Mouse (Mus musculus) cerebellum, adult 8-10 months (tissue): ENCODE results near the gene Mybphl.
A peak's percentile ranks its signal among the peaks of the same experiment; 100 is the strongest.

ENCODE experiments used
- DNase-seq: peaks from one replicate; pipeline ENCODE4 v3.0.0; 2022

Gene Mybphl

DNA sequence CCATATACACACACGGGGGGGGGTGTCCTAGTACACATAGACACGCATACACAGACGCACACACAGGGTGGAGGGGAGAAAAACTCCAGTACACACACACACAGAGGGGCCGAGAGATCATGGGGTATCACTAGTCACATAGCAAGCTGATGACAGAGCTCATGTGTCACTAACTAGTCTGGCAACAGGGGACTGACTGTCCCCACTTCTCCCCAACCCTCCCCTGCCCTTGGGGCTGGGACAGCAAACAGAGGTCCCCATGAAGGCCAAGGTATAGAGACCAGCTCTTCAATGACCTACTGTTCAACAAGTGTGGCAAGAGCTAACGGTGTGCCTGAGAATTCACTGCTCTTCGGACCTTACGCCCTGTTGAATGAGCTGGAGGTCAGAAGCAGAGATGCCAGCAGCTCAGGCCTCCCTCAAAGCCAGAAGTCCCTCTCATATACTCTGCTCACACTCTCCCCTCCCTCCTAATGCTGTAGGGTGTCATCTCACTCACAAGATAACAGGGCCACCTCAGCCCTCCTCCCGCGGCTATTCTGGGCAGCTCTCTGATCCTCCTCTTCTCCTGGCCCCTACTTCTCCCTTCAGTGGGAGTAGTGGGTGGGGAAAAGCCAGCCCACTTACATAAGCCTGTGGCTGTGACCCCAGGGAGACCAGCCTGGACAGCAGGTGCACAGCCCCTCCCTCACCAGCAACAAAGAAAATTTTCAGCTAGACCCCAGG lies at the start of gene Mybphl:
Gene Mybphl (plus strand): TSS at position 642 of the 726 bp plus-strand sequence.
- DNase-seq, result no peak

DNA sequence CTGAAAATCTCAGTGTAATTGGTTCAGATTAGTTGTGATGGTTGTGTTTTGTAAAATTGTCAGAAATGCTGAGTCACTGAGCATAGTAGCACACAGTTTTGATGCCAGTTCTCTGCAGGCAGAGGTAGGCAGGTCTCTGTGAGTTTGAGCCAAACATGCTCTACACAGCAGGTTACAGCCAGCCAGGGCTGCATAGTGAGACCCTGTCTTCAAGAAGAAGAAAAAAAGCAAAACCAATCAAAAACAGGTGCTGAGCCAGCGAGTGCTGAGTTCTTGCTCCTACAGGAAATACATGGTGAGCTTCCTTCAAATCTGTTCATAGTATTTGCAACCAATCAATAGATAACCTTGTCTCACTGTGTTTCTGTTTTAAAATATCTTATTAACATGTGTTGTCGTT lies 46.2 kb upstream of the Mybphl start:
- no peak for DNase-seq

DNA sequence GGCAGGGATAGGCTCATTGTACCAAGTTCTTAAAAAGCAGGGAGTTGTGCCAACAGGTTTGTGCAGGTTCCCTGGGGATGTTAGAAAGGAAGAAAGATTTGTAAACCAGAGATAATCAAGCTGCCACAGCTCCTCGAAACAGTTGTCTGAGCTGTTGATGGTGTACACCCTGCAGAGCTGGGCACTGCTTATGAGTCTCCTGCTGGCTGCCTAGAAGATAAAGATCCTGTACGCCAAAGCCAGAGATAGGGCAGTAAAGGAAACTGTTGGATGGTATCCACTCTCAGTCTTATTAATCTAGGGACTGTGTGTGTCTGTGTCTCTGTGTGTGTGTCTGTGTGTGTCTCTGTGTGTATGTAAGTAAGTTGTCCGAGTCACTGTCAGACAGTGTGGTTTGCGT lies 43.0 kb upstream of the Mybphl start:
- DNase-seq, result no peak

DNA sequence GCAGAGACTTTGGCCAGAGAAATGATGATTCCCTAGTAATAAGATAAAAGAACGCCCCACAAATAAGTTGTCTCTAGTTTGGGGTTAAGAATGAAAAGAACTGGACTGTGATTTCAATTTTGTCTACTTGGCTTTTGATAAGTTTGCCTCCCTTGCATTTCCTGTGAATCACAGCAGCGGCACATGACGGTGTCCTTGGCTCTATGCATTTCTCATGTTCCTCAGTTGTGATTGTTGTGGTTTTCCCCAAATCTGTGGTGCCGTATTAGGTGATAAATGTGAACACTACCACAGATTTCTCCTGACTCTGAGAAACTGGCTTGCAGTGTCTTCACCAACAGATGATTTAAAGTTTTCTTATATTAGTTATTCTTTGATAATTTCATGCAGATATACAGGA lies 42.6 kb upstream of the Mybphl start:
- no peak for DNase-seq

DNA sequence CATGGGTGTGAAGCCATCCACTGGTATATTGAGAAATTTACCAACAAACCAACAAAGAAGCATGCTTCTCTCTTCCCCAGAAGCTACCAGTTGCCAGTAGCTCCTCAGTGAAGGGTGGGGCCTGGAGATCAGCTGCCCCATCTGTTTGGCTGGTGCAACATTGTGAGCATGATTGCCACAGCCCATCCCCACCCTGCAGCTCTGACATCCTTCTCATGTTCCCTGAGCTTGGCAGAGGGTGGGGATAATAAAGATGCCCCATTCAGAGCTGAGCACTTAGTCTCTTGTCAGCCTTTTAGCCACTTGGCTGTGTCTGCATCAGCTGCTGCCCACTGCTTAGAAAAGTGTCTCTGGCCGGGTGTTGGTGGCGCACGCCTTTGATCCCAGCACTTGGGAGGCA lies 41.7 kb upstream of the Mybphl start:
- DNase-seq, result no peak

DNA sequence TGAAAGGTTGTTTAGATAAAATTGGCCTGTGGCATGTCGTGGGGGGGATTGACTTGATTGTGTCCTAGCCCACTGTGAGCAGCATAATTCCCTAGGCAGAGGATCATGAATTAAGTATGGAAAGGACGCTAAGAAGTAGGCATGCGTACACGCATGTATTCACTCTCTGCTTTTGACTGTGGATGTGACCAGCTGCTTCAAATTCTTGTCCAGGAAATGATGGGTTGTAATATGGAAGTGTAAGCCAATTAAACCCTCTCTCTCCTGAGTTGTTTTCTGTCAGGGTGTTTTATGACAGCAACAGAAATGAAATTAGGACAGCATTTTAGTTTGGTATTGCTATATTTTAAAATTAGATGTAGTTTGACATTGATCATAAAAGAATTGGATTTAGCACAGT lies 39.9 kb upstream of the Mybphl start:
- DNase-seq, result no peak

DNA sequence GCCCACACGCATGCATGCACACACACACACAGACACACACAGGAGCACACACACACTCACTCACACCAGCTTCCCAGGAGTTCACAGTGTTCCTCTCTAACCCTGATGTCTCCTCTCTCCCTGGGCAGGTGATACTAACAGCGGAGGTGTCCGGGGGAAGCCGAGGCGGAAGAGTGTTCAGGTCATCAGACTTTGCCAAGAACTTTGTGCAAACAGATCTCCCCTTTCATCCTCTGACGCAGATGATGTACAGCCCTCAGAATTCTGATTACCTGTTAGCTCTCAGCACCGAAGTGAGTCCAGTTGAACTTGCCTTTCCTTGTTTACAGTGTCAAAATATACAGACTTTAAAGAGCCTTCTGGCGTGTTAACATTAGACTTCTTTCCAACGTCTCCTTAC lies 39.2 kb upstream of the Mybphl start:
- DNase-seq, result no peak

DNA sequence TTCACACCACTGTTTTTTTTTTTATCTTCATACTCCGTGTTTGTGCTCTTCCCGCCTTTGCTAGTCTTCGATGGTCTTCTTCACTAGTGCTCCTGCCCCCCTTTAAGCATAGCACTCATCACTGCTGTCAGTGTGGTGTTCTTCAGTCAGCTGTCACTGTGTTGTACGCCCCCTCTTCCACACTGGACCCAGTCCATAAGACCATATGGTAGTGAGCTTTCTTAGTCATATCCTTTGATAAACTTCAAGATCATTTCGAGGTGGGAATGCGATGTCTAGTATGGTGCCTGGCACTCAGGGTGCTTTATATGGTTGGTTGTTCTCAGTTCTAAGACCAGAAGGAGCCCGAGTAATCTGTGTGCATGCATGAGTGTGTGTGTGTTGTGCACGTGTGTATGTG lies 37.4 kb upstream of the Mybphl start:
- no peak for DNase-seq

DNA sequence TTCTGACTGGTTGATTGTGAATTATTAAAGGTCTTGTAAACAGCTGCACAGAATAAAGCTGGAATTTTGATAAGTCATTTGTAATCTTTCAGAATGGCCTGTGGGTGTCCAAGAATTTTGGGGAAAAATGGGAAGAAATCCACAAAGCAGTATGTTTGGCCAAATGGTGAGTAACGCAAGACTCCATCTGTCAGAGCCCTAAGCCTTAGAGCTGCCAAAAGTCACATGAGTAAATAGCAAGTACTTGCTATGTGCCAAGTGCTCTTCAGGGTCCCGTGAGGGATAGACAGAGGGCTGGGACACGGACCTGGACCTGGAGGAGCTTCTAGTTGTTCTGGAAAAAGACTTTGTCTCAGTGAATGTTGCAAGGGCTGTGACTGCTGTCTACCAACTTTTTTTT lies 36.8 kb upstream of the Mybphl start:
- no peak for DNase-seq

DNA sequence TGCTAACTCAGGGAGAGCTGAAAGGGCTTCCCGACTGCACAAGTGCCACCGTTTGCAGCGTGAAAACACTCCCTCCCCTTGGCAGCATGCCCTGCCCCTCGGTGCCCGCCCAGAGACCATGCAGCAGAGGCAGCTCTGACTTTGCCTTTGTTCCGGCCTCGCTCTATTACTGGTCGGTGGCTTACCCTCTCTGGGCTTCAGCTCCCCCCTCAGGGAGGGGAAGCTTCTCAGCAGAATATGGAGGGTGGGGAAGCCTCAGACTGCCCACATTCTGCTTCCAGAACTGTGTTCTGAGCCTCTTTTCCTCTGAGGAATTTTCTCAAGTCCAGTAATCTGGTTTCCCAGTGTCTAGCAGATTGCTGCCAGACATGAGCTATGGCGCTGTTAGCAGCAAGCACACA lies 36.3 kb upstream of the Mybphl start:
- no peak for DNase-seq

DNA sequence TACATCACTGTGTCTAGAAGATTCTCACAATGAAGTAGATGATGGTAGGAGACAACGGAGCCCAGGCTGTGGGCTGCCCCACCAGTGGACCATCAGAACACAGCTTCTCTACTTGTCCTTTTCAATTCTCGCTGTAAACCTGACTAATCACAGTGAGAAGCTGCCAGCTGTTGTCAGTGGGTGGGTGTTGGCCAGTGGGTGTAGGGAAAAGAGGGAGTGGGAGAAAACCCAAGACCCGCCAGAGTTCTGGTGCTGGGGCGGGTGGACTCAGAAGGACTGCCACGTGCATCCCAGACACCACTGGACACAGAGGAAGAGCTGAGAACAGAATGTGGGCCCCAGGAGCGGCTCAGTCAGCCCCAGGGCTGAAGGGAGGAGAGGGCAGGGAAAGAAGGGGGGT lies 33.9 kb upstream of the Mybphl start:
- no peak for DNase-seq

DNA sequence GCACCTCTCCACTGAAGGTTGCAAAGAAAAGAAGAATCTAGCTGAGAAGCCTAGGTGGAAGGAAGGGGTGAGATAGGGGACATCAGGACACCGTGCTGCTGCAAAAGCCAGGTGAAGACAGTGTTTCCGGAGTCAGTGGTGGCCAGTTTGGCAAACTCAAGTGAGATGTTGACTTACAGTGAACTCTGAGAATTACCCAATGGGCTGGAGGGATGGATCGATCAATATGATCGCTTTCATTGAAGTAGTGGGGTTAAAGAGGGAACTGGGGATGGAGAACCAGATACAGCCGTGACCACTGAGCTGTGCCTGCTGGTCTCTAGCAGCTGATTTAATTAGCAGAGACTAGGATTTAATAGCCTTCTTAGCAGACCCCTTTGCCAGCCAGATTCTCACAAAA lies 27.8 kb upstream of the Mybphl start:
- no peak for DNase-seq

DNA sequence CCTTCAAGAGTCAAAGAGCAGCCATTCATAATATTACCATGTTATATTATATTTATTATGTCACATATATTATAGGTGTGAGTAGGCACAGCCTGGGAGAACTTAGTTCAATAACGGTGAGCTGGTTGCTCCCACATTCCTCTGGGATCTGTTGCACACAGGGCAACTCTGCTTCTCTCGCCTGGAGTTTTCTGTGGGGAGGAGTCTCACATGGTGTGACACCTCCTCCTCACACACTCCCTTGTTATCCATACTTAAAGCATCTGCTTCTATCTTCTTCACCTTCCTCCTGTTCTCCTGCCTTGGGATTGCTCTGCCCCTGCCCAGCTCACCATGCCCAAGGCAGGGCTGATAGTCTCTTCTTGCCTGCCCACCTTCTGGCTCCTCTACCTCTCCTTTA lies 23.7 kb upstream of the Mybphl start:
- no peak for DNase-seq

DNA sequence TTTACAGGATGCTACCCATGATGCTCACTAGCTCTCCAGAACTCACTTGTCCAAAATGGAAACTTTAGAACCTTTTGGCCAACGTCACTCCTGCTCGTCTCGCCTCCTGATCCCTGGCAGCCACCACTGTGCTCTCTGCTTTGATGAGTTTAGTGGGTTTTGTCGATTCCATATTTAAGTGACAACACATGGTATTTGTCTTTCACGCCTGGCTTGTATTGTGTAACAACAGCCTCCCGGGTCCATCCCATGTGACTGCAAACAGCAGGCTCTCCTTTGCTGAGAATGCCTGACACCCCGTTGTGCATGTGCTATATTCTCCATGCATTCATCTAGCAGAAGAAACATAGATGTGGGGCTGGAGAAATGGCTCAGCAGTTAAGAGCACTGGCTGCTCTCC lies 22.5 kb upstream of the Mybphl start:
- DNase-seq, result no peak

DNA sequence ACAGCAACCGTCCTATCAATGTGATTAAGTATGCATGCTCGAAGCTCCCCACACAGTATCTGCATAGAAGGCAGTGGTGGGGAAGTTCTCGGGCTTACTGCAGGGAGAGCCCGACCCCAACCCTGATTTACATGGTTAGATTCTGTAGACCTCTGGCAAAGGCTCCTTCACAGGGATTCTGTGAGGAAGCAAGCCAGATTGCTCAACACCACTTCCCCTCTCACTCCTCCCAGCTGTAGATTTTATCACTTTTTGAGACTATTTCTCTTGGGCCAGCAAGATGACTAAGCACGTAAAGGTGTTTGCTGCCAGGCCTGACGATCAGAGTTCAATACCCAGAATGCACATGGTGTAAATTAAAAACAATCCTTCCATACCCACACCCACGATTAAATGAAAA lies 18.9 kb upstream of the Mybphl start:
- no peak for DNase-seq

DNA sequence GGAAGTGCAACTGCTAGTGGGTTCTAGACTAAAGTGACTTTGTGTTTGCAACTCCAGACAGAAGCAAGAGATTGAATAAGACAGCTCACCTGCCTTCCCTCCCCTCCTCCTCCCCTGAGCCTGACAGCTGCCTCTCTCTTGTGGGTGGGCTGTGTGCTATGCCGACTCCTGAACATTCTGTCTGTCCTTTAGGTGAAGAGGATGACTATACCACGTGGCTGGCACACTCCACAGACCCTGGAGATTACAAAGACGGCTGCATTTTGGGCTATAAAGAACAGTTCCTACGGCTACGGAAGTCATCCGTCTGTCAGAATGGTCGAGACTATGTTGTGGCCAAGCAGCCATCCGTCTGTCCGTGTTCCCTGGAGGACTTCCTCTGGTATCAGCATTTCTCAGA lies 16.3 kb upstream of the Mybphl start:
- DNase-seq, result no peak

DNA sequence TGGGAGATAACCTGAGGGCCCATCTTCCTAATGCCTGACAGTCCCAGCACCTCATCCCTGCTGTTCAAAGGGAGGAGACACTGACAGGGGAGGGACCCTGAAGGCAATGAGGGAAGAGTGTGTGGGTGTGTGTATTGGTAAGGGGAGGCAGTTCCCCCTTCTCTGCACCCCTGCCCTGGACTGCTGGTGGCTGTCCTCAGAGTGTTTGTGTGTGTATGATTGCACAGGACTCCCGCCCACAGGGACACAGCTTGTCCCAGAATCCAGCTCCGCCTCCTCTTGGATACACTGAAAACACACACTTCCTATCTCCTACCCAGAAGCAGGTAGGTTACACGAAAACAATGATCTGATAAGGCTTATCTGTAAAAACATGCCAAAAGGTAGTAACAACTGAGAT lies 9.5 kb upstream of the Mybphl start:
- DNase-seq, result no peak

DNA sequence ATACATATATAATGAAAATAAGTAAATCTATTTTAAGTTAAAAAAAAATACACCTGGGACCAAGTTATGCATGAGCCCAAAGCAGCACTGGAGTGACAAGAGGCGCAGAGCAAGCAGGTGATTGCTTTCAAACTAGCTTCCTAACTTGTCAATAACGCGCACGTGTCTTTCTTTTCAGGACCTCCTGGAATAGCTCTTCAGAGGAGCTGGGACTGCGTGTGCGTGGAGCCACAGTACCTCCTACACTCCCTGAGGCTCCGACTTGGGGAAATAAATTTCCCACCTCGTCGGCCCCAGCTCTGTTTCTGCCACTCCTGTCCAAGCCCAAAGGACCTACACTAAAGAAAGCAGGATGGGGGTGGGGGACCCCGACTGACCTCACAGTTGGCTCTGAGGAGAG lies 7.7 kb upstream of the Mybphl start:
- DNase-seq, result no peak

DNA sequence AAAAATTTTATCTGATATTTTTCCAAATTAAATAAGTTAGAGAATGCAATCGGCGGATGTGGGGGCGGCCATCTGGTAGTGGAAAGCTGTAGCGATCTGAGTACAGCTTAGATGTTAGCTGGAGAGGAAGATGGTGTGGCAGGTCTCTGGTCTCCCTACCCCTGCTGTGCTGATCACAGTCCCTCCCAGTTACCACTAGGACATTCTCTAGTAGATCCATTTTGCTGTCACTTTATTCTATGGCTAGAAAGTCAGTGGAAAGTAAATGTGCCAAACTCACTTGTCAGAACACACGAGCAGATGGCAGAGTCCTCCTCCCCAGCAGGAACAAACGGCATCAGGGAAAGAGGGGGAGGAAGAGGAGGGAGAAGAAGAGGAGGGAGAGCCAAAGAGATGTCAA lies 6.3 kb upstream of the Mybphl start:
- peak; percentile 10 for DNase-seq

DNA sequence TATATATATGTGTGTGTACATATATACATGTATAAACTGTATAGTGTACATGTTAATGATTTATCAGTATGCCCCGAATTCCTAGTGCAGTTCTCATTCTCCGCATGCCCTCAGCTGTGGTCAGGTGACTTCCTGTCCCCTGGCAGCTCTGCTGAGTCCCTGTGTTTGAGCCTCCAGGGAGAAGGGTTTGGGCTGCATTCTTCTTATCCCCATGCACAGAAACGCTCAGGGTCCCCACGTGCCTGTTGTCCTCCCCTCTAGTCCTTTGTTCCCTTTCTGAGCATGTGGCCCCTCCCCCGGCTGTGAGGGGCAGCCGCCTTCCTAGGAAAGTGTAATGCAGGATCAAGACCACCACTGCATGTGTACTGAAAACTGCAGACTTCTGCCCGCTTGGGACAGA lies 3.8 kb upstream of the Mybphl start:
- no peak for DNase-seq

DNA sequence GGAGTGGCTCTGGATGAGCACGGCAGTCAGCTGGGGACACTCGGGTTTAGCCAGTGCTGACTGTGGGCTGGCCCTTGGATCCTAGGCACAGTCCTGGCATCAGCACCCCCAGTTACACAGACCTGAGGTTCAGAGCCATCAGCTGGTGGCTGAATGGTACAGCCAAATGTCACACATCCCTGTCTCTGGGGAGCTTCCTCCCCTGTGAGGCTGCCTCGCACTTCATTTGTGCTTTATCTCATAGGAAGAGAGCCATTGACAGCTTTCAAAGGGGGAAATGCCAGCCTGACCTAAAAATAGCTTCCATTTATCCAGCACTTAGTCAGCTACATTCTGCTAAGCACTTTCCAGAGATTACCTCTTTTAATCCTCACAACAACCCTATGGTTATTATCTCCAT lies 1.1 kb upstream of the Mybphl start:
- no peak for DNase-seq

DNA sequence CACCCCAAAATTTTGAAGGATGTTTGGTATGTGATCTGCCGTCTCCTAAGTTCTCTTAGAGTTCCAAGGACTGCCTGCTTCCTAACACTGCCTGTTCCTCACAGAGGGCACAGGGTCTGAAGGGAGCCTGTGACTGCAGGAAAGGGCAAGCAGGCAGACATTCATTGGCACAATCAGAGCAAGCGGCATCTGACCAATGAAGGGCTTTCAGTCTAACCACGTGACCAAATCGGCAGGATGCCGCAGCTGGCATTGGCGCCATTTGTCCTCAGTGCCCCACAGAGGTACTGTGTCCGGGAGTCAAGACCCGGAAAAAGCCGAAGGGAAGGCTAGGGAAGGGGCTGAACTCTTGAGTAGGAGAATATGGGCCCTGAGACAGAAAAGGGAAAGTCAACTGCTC lies 2.5 kb downstream of the Mybphl start:
- DNase-seq, result peak; percentile 20

DNA sequence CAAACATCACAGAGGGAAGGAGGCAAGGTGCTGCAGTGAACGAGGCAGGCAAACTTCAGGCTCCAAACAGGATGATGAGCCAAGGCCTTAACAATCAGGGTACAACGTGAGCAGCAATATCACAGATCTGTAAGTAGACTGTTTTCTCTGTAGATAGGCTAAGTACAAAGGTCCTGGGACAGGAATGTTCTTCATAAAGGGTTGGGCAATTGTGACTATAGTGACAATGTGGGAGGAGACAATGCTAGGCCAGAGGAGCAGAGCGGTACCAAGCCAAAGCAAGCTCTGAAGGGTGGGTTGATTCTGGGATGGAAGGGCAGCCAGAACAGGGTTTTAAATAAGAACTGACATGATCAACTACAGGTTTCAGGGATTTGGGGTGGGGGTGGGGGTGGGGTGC lies 3.1 kb downstream of the Mybphl start:
- no peak for DNase-seq

DNA sequence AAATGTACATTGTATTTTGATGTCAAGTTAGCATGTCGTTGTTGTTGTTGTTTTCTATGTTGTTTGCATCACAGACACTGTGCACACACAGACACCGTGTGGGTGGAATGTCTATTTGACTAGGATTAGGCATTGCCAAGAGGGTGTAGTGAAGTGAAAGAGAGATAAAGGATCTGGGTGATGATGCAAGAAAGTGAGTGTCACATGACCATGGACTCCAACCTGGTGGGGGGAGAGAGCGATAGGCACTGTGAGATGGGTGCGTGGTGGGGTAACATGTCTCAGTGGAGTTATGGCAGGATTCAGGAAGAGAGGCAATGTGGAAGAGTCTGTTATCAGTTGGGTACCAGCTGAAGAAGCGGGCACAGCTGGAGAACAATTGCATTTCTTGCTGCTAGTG lies 4.0 kb downstream of the Mybphl start:
- no peak for DNase-seq

DNA sequence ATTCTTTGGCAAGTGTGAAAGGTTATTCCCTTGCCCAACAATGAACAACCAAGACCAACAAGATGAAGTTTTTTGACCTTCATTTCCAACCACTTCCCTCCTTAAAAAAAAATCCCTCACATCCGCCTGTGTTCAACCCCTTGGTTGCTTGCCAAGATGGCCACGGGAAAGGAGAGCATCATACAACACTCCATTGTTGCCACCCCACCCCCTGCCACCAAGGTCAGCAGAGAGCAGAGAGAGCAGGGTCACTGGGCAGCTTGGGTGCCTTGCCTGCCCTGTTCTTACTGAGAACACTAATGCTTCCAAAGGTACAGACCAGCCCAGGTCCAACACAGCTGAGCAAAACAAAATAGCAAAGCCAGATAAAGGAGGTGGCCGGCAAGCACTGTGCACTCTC lies 7.6 kb downstream of the Mybphl start:
- no peak for DNase-seq

DNA sequence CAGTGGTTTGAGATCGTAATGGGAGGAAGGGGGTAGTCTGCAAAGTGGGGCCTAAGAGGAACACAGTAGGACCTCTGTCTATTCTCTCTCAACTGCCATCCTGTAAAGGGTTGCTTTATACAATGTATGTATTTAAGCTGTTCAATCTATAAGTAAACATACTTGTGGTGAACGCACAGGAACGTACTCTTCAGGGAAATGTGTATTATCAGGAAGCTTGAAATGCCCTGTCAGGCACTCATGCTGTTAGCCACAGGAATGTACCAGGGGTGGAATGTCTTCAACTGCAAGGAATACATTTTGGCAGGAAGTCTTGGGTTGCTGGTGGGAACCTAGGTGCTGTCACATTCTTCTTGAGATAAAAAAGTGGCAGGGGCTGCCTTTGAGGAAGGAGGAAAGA lies 8.0 kb downstream of the Mybphl start:
- DNase-seq, result no peak
